Mouse (Mus musculus): ENCODE measurements around the gene Fam189b. TPM values are rescaled to one million over a fixed set of nuclear protein-coding genes. Genes with fewer than 3 reads are reported as not detected.
"Not testable (repeated sequence)": the region's sequence is repeated elsewhere in the genome, so short reads cannot be mapped to it uniquely, and the experiment has no call there.

Gene Fam189b
- total RNA-seq, 2 experiments from 2014 or later = 5.4 TPM; not detected in 1

DNA sequence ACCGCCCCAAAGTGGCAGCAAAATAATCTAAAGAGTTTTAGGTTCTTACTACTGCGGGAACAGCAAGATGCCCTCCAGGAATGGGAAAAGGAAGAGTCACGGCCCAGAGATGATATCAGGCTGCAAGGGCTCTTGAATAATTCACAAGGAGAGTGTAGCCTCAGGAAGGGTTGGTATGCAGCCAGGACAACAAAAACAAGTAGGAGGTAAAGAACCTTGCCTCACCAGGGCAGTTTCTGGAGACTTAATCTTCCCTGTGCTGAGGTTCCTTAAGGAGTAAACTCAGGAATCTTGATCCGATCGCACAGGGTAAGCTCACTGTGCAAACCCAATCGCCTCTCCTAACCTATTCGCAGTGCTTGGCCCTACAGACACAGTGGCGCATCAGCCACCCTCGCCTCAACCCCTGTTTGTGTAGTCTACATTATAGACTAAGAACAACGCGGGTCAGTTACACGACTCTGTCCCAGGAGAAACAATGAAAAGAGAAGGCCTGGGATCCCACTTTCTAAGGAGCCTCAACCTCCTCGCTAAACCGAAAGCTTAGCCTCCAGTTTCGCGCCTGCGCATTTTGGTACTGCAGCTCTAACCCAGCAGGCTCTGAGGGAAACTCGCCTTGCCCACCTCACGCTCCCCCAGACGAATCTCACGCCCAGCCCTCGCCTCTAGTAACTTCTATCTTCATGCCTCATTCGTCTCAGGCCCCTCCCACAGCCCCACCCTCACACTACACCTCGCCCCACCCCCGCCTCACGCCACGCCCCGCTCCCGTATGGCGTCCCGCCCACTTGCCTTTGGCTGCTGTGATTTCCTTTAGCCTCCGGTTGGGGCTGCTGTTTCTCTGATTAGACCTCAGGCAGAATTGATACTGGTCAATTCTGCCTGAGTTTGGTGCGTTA lies 13.3 kb downstream of the Fam189b start:
- ATAC-seq (replicated peaks; ENCODE audit: low FRiP score, poor library complexity, severe bottlenecking) = peak; percentile 99

DNA sequence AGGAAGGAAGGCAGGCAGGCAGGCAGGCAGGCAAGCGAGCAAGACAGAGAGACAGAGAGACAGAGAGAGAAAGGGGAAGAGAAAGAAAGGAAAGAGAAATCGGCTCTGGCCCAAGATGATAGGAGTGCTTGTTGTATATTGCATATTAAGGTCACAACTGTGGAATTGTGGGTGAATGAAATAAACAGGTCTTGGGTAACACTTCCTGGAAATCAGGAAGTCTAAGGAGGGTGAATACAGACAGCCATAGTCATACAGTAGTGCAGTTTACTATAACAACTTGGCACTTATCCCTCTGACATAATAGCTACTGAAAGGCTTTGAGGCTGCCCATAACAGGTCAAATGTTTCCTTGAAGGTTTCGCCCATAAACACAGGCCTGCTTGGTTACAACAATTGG lies 16.9 kb downstream of the Fam189b start:
- no peak for ATAC-seq (replicated peaks; ENCODE audit: low FRiP score, poor library complexity, severe bottlenecking)

DNA sequence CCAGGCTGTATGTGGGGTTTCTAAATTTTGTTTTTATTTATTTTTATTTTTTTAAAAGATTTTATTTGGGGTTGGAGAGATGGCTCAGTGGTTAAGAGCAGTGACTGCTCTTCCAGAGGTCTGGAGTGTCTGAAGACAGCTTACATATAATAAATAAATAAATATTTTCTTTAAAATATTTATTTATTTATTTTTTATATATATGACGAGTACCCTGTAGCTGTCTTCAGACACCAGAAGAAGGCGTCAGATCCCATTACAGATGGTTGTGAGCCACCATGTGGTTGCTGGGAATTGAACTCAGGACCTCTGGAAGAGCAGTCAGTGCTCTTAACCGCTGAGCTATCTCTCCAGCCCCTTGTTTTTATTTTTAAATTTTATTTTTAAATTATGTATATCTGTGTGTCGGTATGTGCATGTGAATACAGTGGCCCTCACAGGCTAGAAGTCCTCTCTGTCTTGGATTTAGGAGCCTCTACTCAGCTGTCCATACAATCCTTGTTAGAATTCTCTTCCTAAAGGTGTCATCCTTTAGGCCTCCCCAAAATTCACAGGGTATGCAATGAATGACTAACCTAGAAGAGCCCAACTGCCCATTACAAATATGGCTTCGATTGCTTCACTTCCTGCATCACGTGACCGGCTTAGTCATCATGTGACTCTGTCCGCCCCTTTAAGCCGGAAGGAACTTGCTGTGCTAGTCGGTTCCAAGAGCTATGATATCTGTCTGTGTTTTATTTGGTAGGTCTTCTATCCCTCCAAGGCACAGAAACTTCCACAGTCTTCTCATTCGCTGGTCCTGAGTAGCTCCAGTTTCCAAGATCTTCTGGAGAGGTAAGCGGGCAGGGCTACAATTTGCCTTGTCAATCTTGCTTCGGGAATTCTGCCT lies 19.6 kb downstream of the Fam189b start, which contains the start of gene Gba:
Gba (plus strand) TSS at position 676 of the 889 bp plus-strand sequence.
- ATAC-seq (replicated peaks; ENCODE audit: low FRiP score, poor library complexity, severe bottlenecking) = peak; percentile 91

DNA sequence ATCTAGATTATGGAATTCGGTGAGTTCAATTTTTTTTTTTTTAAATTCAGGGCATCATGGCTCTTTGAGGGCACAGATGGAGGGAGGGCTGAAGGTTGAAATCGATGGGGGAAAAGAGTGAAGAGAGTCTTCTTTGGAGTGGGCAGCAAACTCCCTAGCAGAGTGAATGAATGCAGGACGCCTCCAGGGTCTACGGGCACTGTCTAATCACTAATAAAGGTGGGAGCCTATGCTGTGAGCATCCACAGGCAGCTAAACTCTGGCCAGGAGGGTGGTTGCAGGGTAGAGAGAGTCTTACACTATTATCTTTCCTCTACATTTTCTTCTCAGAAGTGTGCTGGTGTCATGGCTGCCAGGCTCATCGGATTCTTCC lies 20.2 kb downstream of the Fam189b start:
- 0 out of 2 replicates have a peak, but pooled peaks have one; percentile 39 for ATAC-seq (replicated peaks; ENCODE audit: low FRiP score, poor library complexity, severe bottlenecking)

DNA sequence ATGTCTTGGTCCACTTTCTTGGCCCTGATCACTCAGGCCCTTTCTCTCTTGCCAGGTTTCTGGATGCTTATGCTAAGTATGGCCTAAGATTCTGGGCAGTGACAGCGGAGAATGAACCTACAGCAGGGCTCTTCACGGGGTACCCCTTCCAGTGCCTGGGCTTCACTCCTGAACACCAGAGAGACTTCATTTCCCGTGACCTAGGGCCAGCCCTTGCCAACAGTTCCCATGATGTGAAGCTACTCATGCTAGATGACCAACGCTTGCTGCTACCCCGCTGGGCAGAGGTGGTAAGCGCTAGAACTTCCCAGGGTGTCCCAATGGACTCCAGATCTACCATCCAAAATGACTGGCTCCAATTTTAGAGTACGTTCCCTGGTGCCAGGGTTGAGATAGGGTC lies 23.1 kb downstream of the Fam189b start:
- ATAC-seq (replicated peaks; ENCODE audit: low FRiP score, poor library complexity, severe bottlenecking) = no peak

DNA sequence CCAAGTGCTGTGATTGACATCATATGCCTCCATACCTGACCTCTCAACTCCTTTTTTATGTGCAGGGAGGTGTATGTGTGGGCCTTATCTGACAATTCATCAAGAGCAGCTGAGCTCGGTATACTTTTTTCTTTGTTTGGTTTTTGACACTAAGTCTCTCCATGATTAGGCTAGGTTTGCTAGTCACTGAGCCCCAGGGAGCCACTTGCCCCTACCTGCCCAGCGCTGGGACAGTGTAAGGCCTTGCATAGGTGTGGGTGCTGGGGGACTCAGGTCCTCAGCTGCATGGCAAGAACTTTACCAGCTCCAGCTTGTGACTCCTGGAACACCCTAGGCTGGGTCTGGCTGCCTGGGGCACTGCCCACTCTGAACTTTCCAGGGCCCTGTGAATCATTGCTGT lies 23.8 kb downstream of the Fam189b start:
- ATAC-seq (replicated peaks; ENCODE audit: low FRiP score, poor library complexity, severe bottlenecking) = no peak

DNA sequence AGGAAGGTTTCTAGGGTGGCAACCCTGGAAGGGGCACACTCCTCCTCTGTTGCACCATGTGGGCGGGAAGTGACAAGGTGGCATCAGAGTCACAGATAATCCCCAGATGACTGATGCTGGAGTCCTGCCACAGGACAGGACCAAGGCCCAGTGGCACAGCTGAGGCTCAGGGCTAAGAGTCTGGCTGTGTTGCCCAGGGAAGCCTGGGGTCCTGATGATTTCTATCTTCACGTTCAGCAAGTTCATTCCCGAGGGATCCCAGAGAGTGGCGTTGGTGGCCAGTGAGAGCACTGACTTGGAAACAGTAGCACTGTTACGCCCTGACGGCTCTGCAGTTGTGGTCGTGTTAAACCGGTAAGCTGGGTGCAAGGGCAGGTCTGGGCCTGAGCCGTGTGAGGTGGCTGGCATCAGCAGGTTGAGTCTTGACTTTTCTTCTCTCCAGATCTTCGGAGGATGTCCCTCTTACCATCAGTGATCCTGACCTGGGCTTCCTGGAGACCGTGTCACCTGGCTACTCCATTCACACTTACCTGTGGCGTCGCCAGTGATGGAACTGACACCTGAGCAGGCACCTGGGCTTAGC lies 25.2 kb downstream of the Fam189b start:
- ATAC-seq (replicated peaks; ENCODE audit: low FRiP score, poor library complexity, severe bottlenecking) = no peak

DNA sequence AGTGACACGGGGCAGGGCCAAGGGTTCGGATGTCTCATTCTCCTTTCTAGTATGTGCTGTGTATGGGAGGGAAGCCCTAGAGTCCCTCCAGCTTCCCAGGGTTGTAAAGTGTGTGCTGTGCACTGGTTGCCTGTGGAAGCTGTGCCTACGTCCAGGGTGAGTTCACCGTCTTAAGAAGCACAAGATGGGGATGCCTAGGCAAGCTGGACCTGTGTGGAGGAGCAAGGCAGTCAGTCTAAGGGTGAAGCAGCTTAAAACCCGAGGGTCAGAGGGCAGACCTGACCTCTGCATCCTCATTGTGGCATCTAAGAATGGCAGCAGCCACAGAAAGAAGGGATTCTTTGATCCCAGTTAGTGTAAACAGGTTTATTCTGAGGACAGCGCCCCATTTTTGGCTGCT lies 25.8 kb downstream of the Fam189b start:
- no peak for ATAC-seq (replicated peaks; ENCODE audit: low FRiP score, poor library complexity, severe bottlenecking)

DNA sequence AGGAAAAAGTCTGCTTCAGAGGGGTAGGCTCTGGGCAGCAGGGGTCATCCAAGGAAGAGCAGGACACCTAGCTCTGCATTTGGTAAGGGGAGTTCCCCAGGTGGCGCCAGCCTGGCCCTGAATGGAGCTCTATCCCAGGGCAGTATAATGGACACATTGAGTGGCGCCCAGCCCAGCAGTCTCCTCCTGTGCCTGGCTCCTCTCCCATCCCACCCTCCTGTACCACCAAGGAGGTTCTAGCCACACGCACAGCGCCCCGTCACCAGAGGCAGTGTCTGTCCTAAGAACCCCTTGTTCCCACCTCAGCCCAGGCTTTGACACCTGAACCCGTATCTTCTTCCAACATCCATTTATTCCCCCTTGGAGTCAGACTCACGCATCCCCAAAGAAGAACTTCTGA lies 26.8 kb downstream of the Fam189b start:
- no peak for ATAC-seq (replicated peaks; ENCODE audit: low FRiP score, poor library complexity, severe bottlenecking)

DNA sequence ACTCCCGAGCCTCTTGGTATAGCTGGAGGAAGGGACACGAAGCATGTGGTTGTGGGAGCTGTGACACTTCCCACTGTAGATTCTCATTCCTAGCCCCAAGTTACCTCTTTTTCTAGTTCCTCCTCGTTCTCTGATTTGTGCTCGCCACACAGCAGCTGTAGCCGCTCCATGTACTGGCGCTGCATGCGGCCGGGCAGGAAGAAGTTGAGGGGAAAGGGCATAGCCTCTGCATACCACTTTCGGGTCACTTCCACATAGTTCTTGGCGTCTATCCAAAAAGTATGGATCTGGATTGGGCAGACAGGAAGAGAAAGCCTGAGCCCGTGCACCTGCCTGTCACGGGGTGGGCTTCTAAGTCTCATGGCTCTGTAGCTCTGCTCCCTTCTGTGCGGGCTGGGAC lies 27.2 kb downstream of the Fam189b start:
- no peak for ATAC-seq (replicated peaks; ENCODE audit: low FRiP score, poor library complexity, severe bottlenecking)

DNA sequence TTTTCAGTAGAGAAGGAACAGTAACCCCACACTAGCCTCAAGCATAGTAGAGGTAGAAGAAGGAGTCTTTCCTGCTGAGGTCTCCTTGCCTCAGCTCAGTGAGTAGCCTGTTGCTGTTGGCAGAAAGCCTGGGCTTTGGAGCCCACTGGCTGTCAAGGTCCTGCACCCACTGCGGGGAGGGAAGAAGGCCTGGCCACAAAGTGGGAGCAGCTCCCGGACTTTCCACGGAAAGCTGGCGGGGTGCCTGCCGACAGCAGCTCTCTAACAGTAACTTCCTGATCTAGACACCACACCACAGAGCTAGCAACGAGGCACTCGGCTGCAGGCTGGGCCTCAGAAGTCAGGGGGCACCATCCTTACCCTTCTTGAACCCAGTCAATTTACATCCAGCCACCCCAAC lies 27.8 kb downstream of the Fam189b start:
- no peak for ATAC-seq (replicated peaks; ENCODE audit: low FRiP score, poor library complexity, severe bottlenecking)

DNA sequence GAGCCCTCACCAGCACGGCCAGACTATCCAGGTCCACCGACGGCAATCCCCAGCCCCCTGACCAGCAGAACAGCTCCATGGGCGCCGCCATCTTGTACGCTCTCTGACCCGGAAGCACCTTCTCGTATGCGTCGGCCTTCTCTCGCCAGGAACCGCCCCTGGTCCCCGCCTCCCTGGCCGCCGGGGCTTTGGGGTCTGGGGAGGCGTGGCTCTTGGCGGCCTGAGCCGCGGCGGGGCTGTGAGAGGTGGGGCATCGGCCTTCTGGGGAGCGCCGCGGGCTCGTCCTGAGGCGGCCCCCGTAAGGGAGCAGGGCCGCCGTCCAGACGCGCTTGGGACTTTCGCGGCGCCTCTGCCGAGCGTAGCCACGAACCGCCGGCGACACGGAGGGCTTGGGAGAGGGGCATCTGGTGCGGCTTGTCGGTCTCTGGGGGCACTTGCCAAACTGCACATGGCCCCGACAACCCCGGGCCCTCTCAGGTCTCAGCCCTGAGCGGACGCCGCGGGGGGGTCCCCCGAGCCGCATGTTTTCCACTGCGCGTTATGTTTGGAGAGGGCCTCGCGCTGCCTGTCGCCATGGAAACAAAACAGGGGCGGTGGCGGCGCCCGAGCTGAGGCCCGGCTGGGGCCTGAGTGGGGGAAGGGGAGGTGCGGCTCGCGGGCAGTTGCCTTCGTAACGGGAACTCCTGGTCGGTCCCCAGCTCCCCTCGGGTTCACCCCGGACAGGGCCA lies 31.0 kb downstream of the Fam189b start:
- ATAC-seq (replicated peaks; ENCODE audit: low FRiP score, poor library complexity, severe bottlenecking) = peak; percentile 93

DNA sequence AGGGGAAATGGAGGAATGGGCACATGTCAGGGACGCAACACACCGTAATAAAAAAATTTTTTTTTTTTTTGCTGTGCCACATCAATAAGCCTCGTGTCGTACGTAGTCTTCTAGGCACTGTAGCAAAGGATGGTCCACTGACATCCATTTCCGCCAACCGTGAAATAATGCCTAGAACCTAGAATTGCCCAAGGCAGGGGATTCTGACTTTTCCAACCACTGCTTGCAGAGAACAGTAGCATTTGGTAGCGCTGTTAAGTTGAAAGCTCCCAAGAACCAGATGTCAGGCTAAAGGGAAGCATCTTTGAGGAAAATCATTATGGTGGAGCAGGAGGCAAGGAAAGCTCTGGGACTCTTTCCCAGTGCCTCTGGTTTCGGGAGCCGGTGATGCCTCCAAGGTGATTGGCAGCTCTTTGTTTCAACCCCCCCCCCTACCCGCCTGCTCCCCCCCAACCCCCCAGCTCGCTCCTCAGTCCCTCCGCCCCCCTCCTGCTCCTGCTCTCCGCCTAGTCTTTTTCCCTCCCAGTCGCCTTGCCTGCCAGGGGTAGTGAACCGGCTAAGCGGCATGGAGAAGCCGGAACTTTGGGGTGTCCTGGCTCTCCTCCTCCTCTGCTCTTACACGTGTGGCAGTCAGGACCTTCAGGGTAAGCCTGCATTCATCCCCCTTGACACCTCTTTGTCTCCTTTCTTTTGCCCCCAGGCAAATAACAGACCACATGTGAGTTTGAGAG lies 31.9 kb downstream of the Fam189b start, which contains the start of gene Thbs3:
Thbs3 (plus strand) TSS at position 500 of the 731 bp plus-strand sequence.
- no peak for ATAC-seq (replicated peaks; ENCODE audit: low FRiP score, poor library complexity, severe bottlenecking)

DNA sequence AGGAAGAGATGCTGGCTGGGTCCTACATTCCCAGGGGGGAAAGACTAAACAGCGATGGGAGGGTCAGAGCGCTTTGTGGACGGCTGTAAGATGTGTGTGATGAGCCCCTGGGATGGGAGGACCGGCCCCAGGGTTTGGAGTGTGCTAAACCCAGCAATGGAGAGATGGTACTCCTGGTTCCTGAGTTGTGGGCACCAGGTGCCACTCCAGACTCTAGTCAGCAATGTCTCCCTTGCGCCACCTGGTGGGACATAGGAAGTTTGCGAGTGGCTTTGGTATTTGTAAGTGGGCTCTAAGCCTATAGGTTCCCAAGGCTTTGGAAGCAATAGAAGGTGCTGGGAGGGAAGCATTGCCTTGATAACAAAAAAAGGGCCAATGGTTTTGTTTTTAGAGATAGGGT lies 32.9 kb downstream of the Fam189b start:
- peak; percentile 63 for ATAC-seq (replicated peaks; ENCODE audit: low FRiP score, poor library complexity, severe bottlenecking)

DNA sequence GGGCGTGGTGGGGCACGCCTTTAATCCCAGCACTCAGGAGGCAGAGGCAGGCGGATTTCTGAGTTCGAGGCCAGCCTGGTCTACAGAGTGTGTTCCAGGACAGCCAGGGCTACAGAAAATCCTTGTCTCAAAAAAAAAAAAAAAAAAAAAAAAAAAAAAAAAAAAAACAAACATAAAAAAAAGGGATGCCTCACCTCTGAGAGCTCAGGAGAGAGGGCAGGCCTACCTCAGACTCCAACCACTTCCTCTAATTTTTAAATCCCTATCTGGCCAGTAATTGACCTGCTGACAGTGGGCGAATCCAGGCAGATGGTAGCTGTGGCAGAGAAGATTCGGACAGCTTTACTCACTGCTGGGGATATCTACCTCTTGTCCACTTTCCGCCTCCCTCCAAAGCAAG lies 33.5 kb downstream of the Fam189b start:
- ATAC-seq (replicated peaks; ENCODE audit: low FRiP score, poor library complexity, severe bottlenecking) = not testable (repeated sequence)

DNA sequence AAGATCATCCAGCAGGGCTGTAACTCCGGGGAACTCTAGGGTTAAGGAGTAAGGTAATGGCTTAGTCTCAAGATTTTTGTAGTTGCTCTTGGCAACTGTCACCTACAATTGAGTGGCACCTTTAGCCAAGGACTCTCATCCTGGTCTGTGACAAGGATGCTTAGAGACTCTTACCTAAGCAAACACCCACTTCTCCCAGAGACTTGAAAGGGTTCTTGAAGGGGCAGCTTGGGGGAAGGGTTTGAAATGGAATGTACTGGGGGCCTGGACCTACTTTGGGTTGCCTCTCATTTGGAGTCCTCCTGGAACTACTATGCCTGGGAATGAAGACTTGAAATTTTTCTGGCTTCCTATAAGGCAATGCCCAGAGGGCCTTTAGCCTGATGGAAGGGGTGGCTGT lies 35.3 kb downstream of the Fam189b start:
- no peak for ATAC-seq (replicated peaks; ENCODE audit: low FRiP score, poor library complexity, severe bottlenecking)

DNA sequence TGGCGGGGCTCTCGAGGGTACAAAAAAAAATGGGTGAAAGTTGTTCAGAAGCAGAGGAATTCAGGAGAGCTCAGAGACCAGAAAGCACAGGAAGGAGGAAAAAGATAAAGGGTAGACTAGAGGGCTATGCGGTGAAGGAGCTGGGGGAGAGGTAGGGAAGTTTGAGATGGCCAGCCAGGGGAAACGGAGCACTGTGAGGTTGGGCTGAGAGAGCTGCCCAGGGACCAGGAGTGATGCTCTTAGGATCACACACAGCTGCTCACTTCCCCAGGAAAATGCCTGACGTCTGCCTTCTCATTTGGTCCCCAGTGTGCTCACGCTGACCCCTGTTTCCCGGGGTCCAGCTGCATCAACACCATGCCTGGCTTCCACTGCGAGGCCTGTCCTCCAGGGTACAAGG lies 36.6 kb downstream of the Fam189b start:
- ATAC-seq (replicated peaks; ENCODE audit: low FRiP score, poor library complexity, severe bottlenecking) = no peak

DNA sequence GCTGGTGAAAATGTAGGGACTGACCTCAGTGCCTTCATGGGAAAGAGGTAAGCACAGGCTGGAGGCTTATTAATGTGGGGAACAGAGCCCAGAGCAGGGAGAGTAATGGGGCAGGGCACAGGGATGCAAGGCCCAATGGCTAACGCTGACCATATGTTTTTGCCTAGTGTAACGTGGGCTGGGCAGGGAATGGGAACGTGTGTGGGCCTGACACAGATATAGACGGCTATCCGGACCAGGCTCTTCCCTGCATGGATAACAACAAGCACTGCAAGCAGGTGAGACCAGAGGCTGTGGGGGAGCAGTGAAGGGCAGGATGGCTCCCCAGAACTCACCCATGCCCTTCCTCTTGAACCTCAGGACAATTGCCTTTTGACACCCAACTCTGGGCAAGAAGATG lies 38.2 kb downstream of the Fam189b start:
- no peak for ATAC-seq (replicated peaks; ENCODE audit: low FRiP score, poor library complexity, severe bottlenecking)

DNA sequence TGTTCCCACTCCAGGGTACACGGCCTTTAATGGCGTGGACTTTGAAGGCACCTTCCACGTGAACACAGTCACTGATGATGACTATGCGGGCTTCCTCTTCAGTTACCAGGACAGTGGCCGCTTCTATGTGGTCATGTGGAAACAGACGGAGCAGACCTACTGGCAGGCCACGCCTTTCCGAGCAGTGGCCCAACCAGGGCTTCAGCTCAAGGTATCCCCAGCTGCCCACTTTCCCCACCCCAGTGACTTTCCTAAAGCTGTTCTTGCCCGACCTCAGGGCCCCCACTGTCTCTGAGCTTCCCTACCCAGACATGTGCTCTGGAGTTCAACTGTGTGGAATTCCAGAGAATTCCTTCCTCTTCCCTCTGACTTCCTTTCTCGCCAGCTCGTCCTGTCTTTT lies 41.9 kb downstream of the Fam189b start:
- no peak for ATAC-seq (replicated peaks; ENCODE audit: low FRiP score, poor library complexity, severe bottlenecking)
